Mouse (Mus musculus) heart, embryonic 14.5 days (tissue): ENCODE data around the gene Rsg1. TPM values are rescaled to one million over a fixed set of nuclear protein-coding genes. Genes with fewer than 3 reads are reported as not detected.

Experiments used
- ATAC-seq: fragments of 200-750 bp; cut with Nextera tagmentation; 2 replicates; pipeline ENCODE4 v1.8.0; 2017; ENCODE audit warnings: low read depth, moderate TSS enrichment; ENCODE audit not compliant: insufficient number of reproducible peaks, insufficient read depth, low FRiP score
- H3K27ac ChIP-seq, 2 experiments: fragments of 200-500 bp in 1 of 2; fragments of 300-500 bp in 1 of 2; sonication (generic) in 1 of 2; replicated peaks in 1 of 2; 2 replicates each; pipeline ENCODE4 v1.5.1; 2012 to 2014; ENCODE audit warnings: low read depth in 2 of 2, low read length in 2 of 2, control low read depth in 1 of 2, mild to moderate bottlenecking in 1 of 2, mixed read lengths in 1 of 2; ENCODE audit not compliant: control insufficient read depth in 1 of 2, insufficient read depth in 1 of 2
- H3K27me3 ChIP-seq: fragments of 300-500 bp; sonication (generic); 2 replicates; pipeline ENCODE4 v1.6.1; 2014; ENCODE audit warnings: mild to moderate bottlenecking, low read length, control low read depth; ENCODE audit not compliant: control insufficient read depth, insufficient read depth
- H3K36me3 ChIP-seq: fragments of 300-500 bp; sonication (generic); 2 replicates; pipeline ENCODE4 v1.6.1; 2014; ENCODE audit warnings: mild to moderate bottlenecking, control low read depth, low read length, mixed read lengths; ENCODE audit not compliant: control insufficient read depth, insufficient read depth
- H3K4me1 ChIP-seq, 2 experiments: fragments of 200-500 bp in 1 of 2; fragments of 300-500 bp in 1 of 2; sonication (generic) in 1 of 2; 2 replicates each; pipeline ENCODE4 v1.6.1; 2012 to 2014; ENCODE audit warnings: low read length in 2 of 2, control low read depth in 1 of 2, mixed read lengths in 1 of 2; ENCODE audit not compliant: control insufficient read depth in 2 of 2, insufficient read depth in 2 of 2
- H3K4me2 ChIP-seq: fragments of 300-500 bp; sonication (generic); 2 replicates; pipeline ENCODE4 v1.6.1; 2014; ENCODE audit warnings: mild to moderate bottlenecking, low read length
- H3K4me3 ChIP-seq, 2 experiments: fragments of 200-500 bp in 1 of 2; fragments of 300-500 bp in 1 of 2; sonication (generic) in 1 of 2; 2 replicates each; pipeline ENCODE4 v1.5.1; 2012 to 2014; ENCODE audit warnings: low read length in 2 of 2, mild to moderate bottlenecking in 2 of 2, control low read depth in 1 of 2, low read depth in 1 of 2, moderate library complexity in 1 of 2; ENCODE audit not compliant: control insufficient read depth in 1 of 2, insufficient read depth in 1 of 2
- H3K9ac ChIP-seq: fragments of 300-500 bp; sonication (generic); 2 replicates; pipeline ENCODE4 v1.6.1; 2014; ENCODE audit warnings: mild to moderate bottlenecking, low read length
- H3K9me3 ChIP-seq: fragments of 300-500 bp; sonication (generic); 2 replicates; pipeline ENCODE4 v1.6.1; 2016; ENCODE audit warnings: low read length, control low read depth; ENCODE audit not compliant: control insufficient read depth
- whole genome bisulfite sequencing: fragments of 180-500 bp; shearing (Covaris S2); extraction: QIAGEN DNeasy Blood & Tissue Kit; methylation state at CpG from one replicate; pipeline ENCODE4 v1.1.7; 2014; 5-methylcytosine and 5-hydroxymethylcytosine counted together
- polyA plus RNA-seq: library from polyadenylated mRNA; unstranded; fragments of >200 nt; fragmentation: Nextera tagmentation; extraction: Ambion mirVana; gene quantifications from 2 replicates; pipeline ENCODE4 v1.2.1, GENCODE M21; 2014

Rsg1 gene
- 1.5 and 1.7 TPM in 2 replicates for polyA plus RNA-seq

DNA sequence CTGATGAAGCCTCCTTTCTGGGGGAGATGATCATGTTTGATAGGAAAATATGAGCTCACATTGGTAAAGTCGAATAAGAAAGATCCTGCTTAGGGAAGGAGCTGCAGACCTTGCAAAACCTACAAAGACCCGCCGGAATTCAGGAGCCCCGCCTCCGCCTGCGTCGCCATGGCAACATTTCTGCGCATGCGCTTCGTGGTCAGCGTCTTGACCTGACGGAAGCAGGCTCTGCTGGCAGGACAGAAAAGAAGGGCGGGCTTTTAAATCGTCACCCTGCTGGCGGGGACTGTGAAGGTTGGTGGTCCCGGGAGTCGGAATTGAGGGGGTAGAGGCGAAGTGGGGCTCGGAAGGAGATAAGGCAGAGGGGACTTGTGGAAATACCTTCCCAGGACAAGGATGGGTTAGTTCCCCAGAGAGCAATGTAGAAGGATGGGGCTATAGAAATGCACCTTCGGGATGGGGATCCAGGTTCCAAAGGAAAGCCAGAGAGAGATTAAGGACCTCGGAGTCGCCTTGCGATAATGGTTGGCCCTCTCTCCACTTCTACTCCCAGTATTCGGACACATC lies at the start of gene Rsg1:
Gene Rsg1, plus strand, starts transcription at position 187 of the 567 bp plus-strand sequence.
- peak; percentile 63; the same call in 1 of the 2 replicates for ATAC-seq
- Histone ChIP-seq H3K27ac (no peak within 1 kb of the TSS), H3K4me3 (peak within 1 kb of the TSS; percentile 54 to 74), H3K4me2 (peak within 1 kb of the TSS; percentile 98), H3K27me3 (no peaks in the 10 kb centered on the region), H3K9ac (peak within 1 kb of the TSS; percentile 76), H3K36me3 (no peaks in the 10 kb centered on the region), H3K9me3 (no peaks in the 10 kb centered on the region), H3K4me1 (peaks cover 0 to 6% of the 10 kb centered on the region in 2 experiments; a peak in 2 of 4 replicates)
- WGBS = under 1% methylated on average over 24 of the region's 24 CpGs

DNA sequence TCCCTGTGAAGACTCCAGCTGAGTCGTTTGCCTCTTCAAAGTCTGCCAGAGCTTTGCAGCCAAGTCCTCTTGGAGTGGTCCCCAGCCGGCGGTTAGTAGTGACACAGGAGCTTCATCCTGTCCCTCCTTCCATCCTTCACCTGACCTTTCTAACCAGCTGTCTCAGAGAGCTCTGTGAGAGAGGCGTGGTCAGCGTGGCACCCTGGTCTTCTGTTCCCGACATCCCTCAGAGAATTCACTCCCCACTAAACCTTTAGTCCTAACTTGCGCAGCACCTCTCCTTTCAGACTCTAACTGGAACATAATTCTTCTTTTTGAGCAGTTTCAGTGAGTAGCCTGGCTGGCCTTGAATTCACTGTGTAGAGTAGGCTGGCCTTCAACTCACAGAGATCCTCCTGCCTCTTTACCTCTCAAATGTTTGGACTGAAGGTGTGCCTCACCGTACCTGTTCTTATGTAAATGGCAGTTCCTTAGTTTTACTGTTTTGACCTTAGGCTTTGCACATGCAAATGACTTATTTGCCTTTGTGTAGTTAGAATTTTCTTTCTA lies 47.9 kb upstream of the Rsg1 start:
- no peak for ATAC-seq
- no peak overlapping the region for H3K4me3 ChIP-seq
- H3K4me1 ChIP-seq = no peaks in the 10 kb centered on the region
- H3K27ac ChIP-seq = no peak overlapping the region
- H3K9ac ChIP-seq = no peak overlapping the region
- 70% methylated on average over 8 of the region's 8 CpGs for WGBS
- H3K36me3 ChIP-seq = peaks cover 29% of the 10 kb centered on the region
- H3K27me3 ChIP-seq = no peaks in the 10 kb centered on the region
- H3K4me2 ChIP-seq = no peak overlapping the region
- H3K9me3 ChIP-seq = no peaks in the 10 kb centered on the region

GRCm38 (mm10) chr4:141167156-141167555 lies 46.6 kb upstream of the Rsg1 start:
- ATAC-seq = no peak
- Histone ChIP-seq H3K9ac (no peak overlapping the region), H3K9me3 (no peaks in the 10 kb centered on the region), H3K4me3 (no peak overlapping the region), H3K27me3 (no peaks in the 10 kb centered on the region), H3K4me2 (no peak overlapping the region), H3K4me1 (no peaks in the 10 kb centered on the region), H3K27ac (no peak overlapping the region), H3K36me3 (peaks cover 42% of the 10 kb centered on the region)
- WGBS = 97% methylated on average over 3 of the region's 3 CpGs

DNA sequence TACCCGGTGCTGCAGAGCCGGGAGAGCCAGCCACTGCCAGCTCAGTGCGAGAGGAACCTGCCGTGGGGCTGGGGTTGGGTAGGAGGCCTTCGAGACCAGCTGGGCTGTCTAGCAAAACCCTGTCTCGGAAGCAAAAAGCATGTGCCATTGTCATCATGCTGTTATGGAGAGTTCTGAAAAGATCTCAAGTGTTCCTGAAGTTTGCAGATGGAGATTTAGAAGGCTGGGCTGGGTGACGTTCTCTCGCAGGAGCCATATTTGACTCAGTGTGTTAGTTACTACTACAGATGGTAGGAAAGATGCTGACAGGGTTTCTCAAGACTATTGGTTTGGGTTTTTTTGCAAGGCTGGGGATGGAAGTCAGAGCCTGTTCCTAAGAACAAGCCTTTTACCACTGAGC lies 41.6 kb upstream of the Rsg1 start:
- H3K9ac ChIP-seq = no peak overlapping the region
- H3K4me2 ChIP-seq = no peak overlapping the region
- H3K36me3 ChIP-seq = peaks cover 60% of the 10 kb centered on the region
- H3K4me3 ChIP-seq = no peak overlapping the region
- 91% methylated on average over 8 of the region's 8 CpGs for WGBS
- H3K27ac ChIP-seq = no peak overlapping the region
- no peak for ATAC-seq
- no peaks in the 10 kb centered on the region for H3K9me3 ChIP-seq
- peaks cover 8 to 14% of the 10 kb centered on the region in 2 experiments; a peak in 3 of 4 replicates for H3K4me1 ChIP-seq
- H3K27me3 ChIP-seq = no peaks in the 10 kb centered on the region

DNA sequence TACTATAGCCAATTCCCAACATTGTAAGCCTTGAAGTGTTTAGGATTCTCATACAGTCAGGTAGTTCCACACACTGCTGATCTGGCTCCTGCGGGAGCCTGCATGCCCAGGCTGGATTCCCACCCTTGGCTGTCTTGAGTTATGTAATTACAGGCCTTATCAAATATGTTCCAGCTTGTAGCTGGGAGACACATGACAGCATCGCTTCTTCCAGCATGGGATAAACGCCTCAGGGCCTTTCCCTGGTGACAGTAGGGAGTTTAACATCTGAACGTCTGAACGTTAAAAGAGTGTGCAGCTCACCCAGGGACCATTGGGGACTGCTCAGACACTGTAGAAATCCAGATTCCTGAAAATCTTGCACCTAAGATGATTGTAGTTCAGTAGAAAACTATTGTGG lies 38.0 kb upstream of the Rsg1 start:
- WGBS = 43% methylated on average over 5 of the region's 5 CpGs
- no peaks in the 10 kb centered on the region for H3K9me3 ChIP-seq

GRCm38 (mm10) chr4:141176328-141176838 lies 37.4 kb upstream of the Rsg1 start:
- H3K27ac ChIP-seq = peak overlapping the region; percentile 12 to 49; a peak in 2 of 4 replicates
- ATAC-seq = no peak

More for the DNA sequence above, 38.0 kb upstream of the Rsg1 start:
- no peak overlapping the region for H3K4me2 ChIP-seq
- no peak overlapping the region for H3K9ac ChIP-seq
- 0 out of 4 replicates have a peak overlapping the region, but pooled peaks have one; percentile 9 to 12 for H3K27ac ChIP-seq
- no peak for ATAC-seq
- no peak overlapping the region for H3K4me3 ChIP-seq
- H3K4me1 ChIP-seq = peaks cover 8 to 15% of the 10 kb centered on the region in 2 experiments; a peak in 3 of 4 replicates
- no peaks in the 10 kb centered on the region for H3K27me3 ChIP-seq
- H3K36me3 ChIP-seq = peaks cover 51% of the 10 kb centered on the region

DNA sequence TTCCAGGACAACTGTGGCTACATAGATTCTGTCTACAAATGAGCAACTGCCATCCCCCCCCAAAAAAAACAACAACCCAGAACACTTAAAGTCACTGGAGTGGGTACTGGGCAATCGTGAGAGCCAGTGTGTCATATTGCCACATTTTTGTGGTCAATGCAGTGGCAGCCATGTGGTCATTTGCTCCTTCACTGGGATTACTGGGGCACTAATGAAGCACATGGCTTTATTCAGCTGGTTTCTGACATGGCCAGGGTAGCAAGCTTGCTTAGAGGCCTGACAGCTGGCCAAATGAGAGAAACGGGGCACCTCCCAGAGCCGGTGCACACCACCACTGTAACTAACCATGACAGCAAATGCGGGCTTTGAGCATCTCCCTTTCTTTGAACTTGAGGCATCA lies 35.3 kb upstream of the Rsg1 start:
- Histone ChIP-seq H3K4me1 (peaks cover 8 to 15% of the 10 kb centered on the region in 2 experiments; a peak in 3 of 4 replicates), H3K36me3 (peaks cover 46% of the 10 kb centered on the region), H3K4me2 (no peak overlapping the region), H3K4me3 (no peak overlapping the region), H3K27ac (no peak overlapping the region), H3K9me3 (no peaks in the 10 kb centered on the region), H3K9ac (no peak overlapping the region), H3K27me3 (no peaks in the 10 kb centered on the region)
- ATAC-seq = no peak
- 88% methylated on average over 4 of the region's 4 CpGs for WGBS

More at GRCm38 (mm10) chr4:141176328-141176838, 37.4 kb upstream of the Rsg1 start:
- H3K27me3 ChIP-seq = no peaks in the 10 kb centered on the region
- H3K36me3 ChIP-seq = peaks cover 51% of the 10 kb centered on the region
- no peaks in the 10 kb centered on the region for H3K9me3 ChIP-seq
- no peak overlapping the region for H3K9ac ChIP-seq
- 71% methylated on average over 10 of the region's 10 CpGs for WGBS
- H3K4me1 ChIP-seq = peaks cover 8 to 15% of the 10 kb centered on the region in 2 experiments; a peak in 3 of 4 replicates
- no peak overlapping the region for H3K4me2 ChIP-seq
- H3K4me3 ChIP-seq = no peak overlapping the region
